Mouse (Mus musculus): ENCODE results near the gene Csk.

Csk gene

GRCm38 (mm10) chr9:57598851-57599563 is 54.4 kb downstream of the Csk start:
- DNase-seq = no peak

DNA sequence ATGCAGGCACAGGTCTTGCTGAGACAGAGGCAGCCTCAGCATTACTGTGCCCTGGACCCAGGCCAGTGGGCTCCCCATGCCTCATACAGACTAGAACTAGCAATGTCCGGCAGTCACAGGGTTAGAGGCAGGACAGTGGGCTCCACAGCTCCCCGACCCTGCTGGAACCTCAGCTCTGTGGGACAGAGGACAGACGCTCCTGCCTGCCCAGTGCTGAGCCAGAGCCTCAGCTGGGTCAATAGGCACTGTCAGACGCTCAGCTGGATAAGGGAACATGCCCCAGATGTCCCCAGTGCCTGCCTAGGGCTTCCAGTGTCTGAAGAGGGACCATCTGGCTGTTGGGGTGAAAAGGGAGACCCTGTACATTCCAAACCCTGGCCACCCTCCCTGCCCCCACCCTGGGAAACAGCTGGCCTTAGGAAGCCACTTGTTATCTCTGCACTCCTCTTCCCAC is 55.5 kb downstream of the Csk start:
- no peak for DNase-seq

GRCm38 (mm10) chr9:57597265-57597664 is 56.2 kb downstream of the Csk start:
- DNase-seq = no peak

DNA sequence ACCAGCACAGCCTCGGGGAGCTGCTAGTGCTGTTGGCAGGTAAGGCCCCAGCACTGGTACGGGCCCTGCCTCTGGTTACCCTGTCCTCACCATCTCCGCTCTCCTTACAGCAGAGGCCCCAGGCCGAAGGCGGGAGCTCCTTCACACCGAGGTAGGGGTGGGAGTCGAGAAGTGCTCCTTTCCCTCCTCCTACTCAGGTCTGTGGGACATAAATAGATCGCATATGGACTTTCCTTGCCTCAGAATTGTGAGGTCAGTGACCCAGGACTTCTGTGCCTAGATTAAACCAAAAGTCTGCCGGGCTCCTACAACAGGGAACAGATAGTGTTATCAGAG is 59.3 kb downstream of the Csk start:
- no peak for DNase-seq

- DNase-seq = peak; percentile 41
Observed at GRCm38 (mm10) chr9:57593454-57594173, 59.8 kb downstream of the Csk start.

GRCm38 (mm10) chr9:57590726-57591125 is 62.7 kb downstream of the Csk start:
- DNase-seq = no peak

- peak; percentile 74 for DNase-seq
Observed at GRCm38 (mm10) chr9:57589224-57590126, 64.0 kb downstream of the Csk start, which contains the start of gene Ulk3. TSS of gene Ulk3 (plus strand) at chr9:57589452.

GRCm38 (mm10) chr9:57584991-57585390 is 68.4 kb downstream of the Csk start:
- no peak for DNase-seq

GRCm38 (mm10) chr9:57577144-57577849 is 76.1 kb downstream of the Csk start:
- DNase-seq = no peak

Data from right cerebral cortex, postnatal 14 days (tissue).